Mouse (Mus musculus) heart, embryonic 14.5 days (tissue): ENCODE measurements at regions not wholly inside any gene's neighbourhood (a gene's known extent, or its start where the extent isn't known, plus 50 kb on each side); places are given as distances from the start of the nearest gene placed in this dataset.
A peak's percentile ranks its signal among the peaks of the same experiment; 100 is the strongest.

Experiments used
- ATAC-seq: fragments of 200-750 bp; cut with Nextera tagmentation; 2 replicates; pipeline ENCODE4 v1.8.0; 2017; ENCODE audit warnings: low read depth, moderate TSS enrichment; ENCODE audit not compliant: insufficient number of reproducible peaks, insufficient read depth, low FRiP score
- H3K27ac ChIP-seq, 2 experiments: fragments of 200-500 bp in 1 of 2; fragments of 300-500 bp in 1 of 2; sonication (generic) in 1 of 2; replicated peaks in 1 of 2; 2 replicates each; pipeline ENCODE4 v1.5.1; 2012 to 2014; ENCODE audit warnings: low read depth in 2 of 2, low read length in 2 of 2, control low read depth in 1 of 2, mild to moderate bottlenecking in 1 of 2, mixed read lengths in 1 of 2; ENCODE audit not compliant: control insufficient read depth in 1 of 2, insufficient read depth in 1 of 2
- H3K27me3 ChIP-seq: fragments of 300-500 bp; sonication (generic); 2 replicates; pipeline ENCODE4 v1.6.1; 2014; ENCODE audit warnings: mild to moderate bottlenecking, low read length, control low read depth; ENCODE audit not compliant: control insufficient read depth, insufficient read depth
- H3K36me3 ChIP-seq: fragments of 300-500 bp; sonication (generic); 2 replicates; pipeline ENCODE4 v1.6.1; 2014; ENCODE audit warnings: mild to moderate bottlenecking, control low read depth, low read length, mixed read lengths; ENCODE audit not compliant: control insufficient read depth, insufficient read depth
- H3K4me1 ChIP-seq, 2 experiments: fragments of 200-500 bp in 1 of 2; fragments of 300-500 bp in 1 of 2; sonication (generic) in 1 of 2; 2 replicates each; pipeline ENCODE4 v1.6.1; 2012 to 2014; ENCODE audit warnings: low read length in 2 of 2, control low read depth in 1 of 2, mixed read lengths in 1 of 2; ENCODE audit not compliant: control insufficient read depth in 2 of 2, insufficient read depth in 2 of 2
- H3K4me2 ChIP-seq: fragments of 300-500 bp; sonication (generic); 2 replicates; pipeline ENCODE4 v1.6.1; 2014; ENCODE audit warnings: mild to moderate bottlenecking, low read length
- H3K4me3 ChIP-seq, 2 experiments: fragments of 200-500 bp in 1 of 2; fragments of 300-500 bp in 1 of 2; sonication (generic) in 1 of 2; 2 replicates each; pipeline ENCODE4 v1.5.1; 2012 to 2014; ENCODE audit warnings: low read length in 2 of 2, mild to moderate bottlenecking in 2 of 2, control low read depth in 1 of 2, low read depth in 1 of 2, moderate library complexity in 1 of 2; ENCODE audit not compliant: control insufficient read depth in 1 of 2, insufficient read depth in 1 of 2
- H3K9ac ChIP-seq: fragments of 300-500 bp; sonication (generic); 2 replicates; pipeline ENCODE4 v1.6.1; 2014; ENCODE audit warnings: mild to moderate bottlenecking, low read length
- H3K9me3 ChIP-seq: fragments of 300-500 bp; sonication (generic); 2 replicates; pipeline ENCODE4 v1.6.1; 2016; ENCODE audit warnings: low read length, control low read depth; ENCODE audit not compliant: control insufficient read depth
- WGBS: fragments of 180-500 bp; shearing (Covaris S2); extraction: QIAGEN DNeasy Blood & Tissue Kit; methylation state at CpG from one replicate; pipeline ENCODE4 v1.1.7; 2014; 5-methylcytosine and 5-hydroxymethylcytosine counted together

DNA sequence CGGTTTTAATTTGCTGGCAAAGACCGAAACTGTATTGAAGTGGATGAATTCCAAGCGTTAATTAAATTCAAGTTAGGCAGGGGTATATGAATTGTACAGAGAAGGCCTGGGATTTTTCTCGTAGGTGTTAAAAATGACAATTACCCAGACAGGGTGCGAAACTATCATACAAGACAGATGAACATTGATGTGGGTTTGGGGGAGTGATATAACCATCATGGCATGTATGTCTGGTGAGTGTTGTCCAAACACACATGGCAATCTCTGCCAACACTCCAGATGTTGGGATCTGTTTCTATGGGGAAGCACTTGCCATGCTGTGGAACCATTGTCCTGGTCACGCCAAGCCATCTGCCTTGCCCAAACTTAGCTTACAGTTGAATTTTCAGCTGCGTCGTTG lies 107.8 kb downstream of the Gja1 start:
- H3K9ac ChIP-seq = no peak overlapping the region
- H3K27me3 ChIP-seq = no peaks in the 10 kb centered on the region
- H3K9me3 ChIP-seq = no peaks in the 10 kb centered on the region
- H3K4me3 ChIP-seq = no peak overlapping the region
- H3K4me1 ChIP-seq = peaks cover 0 to 2% of the 10 kb centered on the region in 2 experiments; a peak in 3 of 4 replicates
- no peaks in the 10 kb centered on the region for H3K36me3 ChIP-seq
- WGBS = 88% methylated on average over 8 of the region's 8 CpGs
- no peak overlapping the region for H3K27ac ChIP-seq
- no peak overlapping the region for H3K4me2 ChIP-seq
- ATAC-seq = no peak

DNA sequence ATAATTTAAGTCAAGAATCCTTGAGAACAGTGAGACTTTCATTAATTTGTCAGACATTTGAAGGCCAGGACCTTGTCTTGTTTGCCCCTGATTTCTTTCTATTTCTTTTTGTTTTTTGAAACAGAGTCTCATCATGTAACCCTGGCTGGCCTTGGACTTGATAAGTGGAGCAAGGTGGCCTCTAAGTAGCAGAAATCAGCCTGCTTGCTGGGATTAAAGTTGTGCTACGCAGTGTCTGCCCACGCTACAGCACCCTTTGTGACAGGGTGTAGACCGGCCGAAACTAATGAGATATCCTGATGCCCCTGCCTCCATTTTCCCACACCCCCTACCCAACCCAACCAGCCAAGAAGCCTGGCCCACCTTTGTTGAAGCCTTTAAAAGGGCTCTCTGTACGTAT lies 108.6 kb downstream of the Gja1 start:
- H3K4me3 ChIP-seq = no peak overlapping the region
- no peak overlapping the region for H3K27ac ChIP-seq
- no peak overlapping the region for H3K9ac ChIP-seq
- no peaks in the 10 kb centered on the region for H3K36me3 ChIP-seq
- H3K27me3 ChIP-seq = no peaks in the 10 kb centered on the region
- ATAC-seq = no peak
- H3K4me1 ChIP-seq = peaks cover 0 to 2% of the 10 kb centered on the region in 2 experiments; a peak in 3 of 4 replicates
- no peaks in the 10 kb centered on the region for H3K9me3 ChIP-seq
- no peak overlapping the region for H3K4me2 ChIP-seq
- 93% methylated on average over 5 of the region's 5 CpGs for WGBS

DNA sequence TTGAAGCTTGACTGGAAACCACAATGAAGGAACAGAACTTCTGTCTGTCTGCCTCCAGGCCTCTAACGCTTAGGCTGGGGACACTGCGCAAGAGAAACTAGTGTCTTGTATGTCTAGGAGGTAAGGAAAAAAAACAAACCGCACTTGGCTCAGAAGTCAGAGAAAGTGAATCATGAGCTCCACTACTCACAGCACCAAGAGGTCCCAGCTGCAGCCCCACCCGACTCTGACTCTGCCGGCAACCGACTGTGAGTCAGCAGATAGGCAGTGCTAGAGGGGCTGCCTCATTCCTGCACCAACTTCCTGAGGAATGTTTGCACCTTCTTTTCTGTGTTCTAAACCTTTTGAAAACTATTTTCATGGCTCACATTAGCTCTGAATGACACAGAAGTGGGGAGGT lies 109.5 kb downstream of the Gja1 start:
- H3K9me3 ChIP-seq = no peaks in the 10 kb centered on the region
- 30% methylated on average over 6 of the region's 6 CpGs for WGBS

DNA sequence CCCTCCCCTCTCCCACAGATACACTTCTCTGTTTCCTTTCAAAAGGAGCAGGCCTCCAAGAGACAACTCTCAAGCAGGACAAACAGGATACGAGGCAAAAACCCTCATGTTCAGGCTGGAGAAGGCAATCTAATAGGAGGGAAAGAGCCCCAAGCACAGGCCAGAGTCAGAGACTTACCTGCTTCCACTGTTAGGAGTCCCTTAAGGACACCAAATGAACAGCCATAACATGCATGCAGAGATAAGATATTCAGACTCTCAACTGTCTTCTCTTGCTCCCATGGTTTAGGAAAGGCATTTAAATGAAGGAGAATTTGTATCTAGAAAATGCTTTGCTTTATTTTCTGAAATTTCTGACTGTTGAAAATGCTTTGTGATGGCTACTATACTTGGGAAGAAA lies 116.3 kb downstream of the Gja1 start:
- H3K27ac ChIP-seq = no peak overlapping the region
- H3K36me3 ChIP-seq = no peaks in the 10 kb centered on the region
- WGBS = 53% methylated on average over 1 of the region's 1 CpGs
- H3K4me3 ChIP-seq = no peak overlapping the region
- ATAC-seq = no peak
- no peaks in the 10 kb centered on the region for H3K4me1 ChIP-seq
- no peak overlapping the region for H3K4me2 ChIP-seq
- H3K27me3 ChIP-seq = no peaks in the 10 kb centered on the region
- no peak overlapping the region for H3K9ac ChIP-seq
- no peaks in the 10 kb centered on the region for H3K9me3 ChIP-seq

More for the DNA sequence above, 109.5 kb downstream of the Gja1 start:
- Histone ChIP-seq H3K4me3 (no peak overlapping the region), H3K27ac (no peak overlapping the region), H3K36me3 (no peaks in the 10 kb centered on the region), H3K27me3 (no peaks in the 10 kb centered on the region), H3K9ac (no peak overlapping the region), H3K4me1 (peaks cover 0 to 2% of the 10 kb centered on the region in 2 experiments; a peak in 3 of 4 replicates), H3K4me2 (no peak overlapping the region)
- peak; percentile 56; the same call in 1 of the 2 replicates for ATAC-seq

DNA sequence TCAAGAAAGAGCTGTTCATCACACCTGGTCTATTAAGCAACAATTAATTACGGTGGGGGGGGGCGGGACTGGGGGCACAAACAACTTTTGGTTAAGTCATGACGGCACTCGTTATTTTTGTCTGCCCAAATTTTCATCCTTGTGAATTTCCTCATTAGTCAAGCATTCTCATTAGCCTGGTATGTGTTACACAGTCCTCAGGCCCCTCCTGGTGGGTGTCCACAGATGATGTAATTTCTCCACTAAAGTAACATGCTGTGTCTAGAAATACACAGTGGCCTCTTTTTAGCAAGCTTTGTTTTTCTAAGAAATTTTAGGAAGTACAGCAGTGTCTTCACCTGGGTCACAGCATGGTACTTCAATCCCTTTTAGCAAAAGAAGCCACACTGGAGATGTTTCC lies 118.2 kb downstream of the Gja1 start:
- Histone ChIP-seq H3K27me3 (no peaks in the 10 kb centered on the region), H3K4me1 (no peaks in the 10 kb centered on the region), H3K4me3 (no peak overlapping the region), H3K9me3 (no peaks in the 10 kb centered on the region), H3K27ac (no peak overlapping the region), H3K4me2 (no peak overlapping the region), H3K36me3 (no peaks in the 10 kb centered on the region), H3K9ac (no peak overlapping the region)
- no peak for ATAC-seq
- 82% methylated on average over 4 of the region's 4 CpGs for WGBS

DNA sequence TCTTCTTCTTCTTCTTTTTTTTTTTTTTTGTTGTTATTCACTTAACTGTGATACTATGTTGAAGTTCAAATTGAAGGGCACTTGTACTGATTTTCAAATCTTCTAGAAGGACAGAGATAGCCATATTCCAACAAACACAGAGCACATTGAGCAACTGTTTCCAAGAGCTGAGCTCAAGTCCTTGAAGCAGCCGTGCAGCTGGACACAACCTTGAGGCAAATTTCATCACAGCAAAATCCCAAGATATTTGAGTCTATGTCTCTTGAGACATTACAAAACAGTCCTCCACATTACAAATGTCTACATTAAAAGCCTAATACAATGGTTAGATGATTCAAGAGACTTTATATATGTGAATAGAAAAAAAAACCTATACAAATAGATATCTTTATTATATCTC lies 141.9 kb downstream of the Gja1 start:
- no peak overlapping the region for H3K4me2 ChIP-seq
- no peak for ATAC-seq
- 76% methylated on average over 1 of the region's 1 CpGs for WGBS
- no peaks in the 10 kb centered on the region for H3K27me3 ChIP-seq
- no peak overlapping the region for H3K27ac ChIP-seq
- no peaks in the 10 kb centered on the region; a peak in 1 of 4 replicates for H3K4me1 ChIP-seq
- H3K9me3 ChIP-seq = no peaks in the 10 kb centered on the region
- no peak overlapping the region for H3K9ac ChIP-seq
- H3K36me3 ChIP-seq = no peaks in the 10 kb centered on the region
- no peak overlapping the region for H3K4me3 ChIP-seq

DNA sequence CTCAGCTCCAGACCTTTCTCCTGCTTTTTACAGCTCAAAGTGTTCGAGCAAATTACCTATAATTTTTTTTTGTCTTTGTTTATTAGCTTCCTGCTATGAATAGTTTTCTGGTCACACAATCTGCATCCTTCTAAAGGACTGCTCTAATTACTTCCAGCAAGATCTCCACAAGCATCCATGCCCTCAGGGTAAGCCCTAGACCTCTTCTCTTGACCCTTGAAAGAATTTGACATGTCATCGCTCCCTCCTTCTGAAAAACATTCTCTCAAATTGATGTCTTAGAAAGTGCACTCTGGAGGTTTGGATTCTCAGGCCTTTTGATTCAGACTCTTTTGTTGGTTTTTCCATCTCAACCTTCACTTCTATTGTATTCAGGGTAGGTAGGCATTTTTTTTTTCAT lies 148.7 kb downstream of the Gja1 start:
- Histone ChIP-seq H3K36me3 (no peaks in the 10 kb centered on the region), H3K4me2 (no peak overlapping the region), H3K27ac (no peak overlapping the region), H3K4me1 (no peaks in the 10 kb centered on the region; a peak in 1 of 4 replicates), H3K9me3 (peaks cover 4% of the 10 kb centered on the region; the same call in 1 of the 2 replicates), H3K4me3 (no peak overlapping the region), H3K9ac (no peak overlapping the region), H3K27me3 (no peaks in the 10 kb centered on the region)
- ATAC-seq = no peak
- 79% methylated on average over 2 of the region's 2 CpGs for WGBS

DNA sequence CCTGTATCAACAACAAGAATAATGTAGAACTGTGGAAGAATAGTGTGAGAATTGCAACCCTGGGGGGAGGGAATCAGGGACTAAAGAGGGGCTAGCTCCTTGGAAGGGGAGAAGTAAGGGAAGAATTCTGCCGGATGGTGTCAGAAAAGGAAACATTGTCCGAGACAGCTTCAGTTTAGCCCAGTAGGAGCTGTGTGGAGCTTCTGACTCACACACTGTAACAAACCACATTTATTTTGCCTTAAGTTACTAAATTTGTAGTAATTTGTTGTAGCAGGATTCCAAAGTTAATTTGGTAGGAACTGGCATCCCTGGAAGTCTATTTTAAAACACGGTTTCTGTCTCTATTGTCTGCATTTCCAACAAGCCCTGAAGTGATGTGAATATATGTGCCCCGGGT lies 160.0 kb downstream of the Gja1 start:
- ATAC-seq = no peak
- H3K4me2 ChIP-seq = no peak overlapping the region

More for the DNA sequence above, 160.0 kb downstream of the Gja1 start:
- no peaks in the 10 kb centered on the region for H3K27me3 ChIP-seq
- no peak overlapping the region for H3K4me3 ChIP-seq
- H3K36me3 ChIP-seq = no peaks in the 10 kb centered on the region
- no peak overlapping the region for H3K27ac ChIP-seq
- H3K9me3 ChIP-seq = no peaks in the 10 kb centered on the region
- H3K9ac ChIP-seq = no peak overlapping the region
- 49% methylated on average over 4 of the region's 4 CpGs for WGBS
- no peaks in the 10 kb centered on the region for H3K4me1 ChIP-seq
